Mouse (Mus musculus): ENCODE measurements at regions not wholly inside any gene's neighbourhood (a gene's known extent, or its start where the extent isn't known, plus 50 kb on each side); places are given as distances from the start of the nearest gene placed in this dataset.
"Not testable (repeated sequence)": the region's sequence is repeated elsewhere in the genome, so short reads cannot be mapped to it uniquely, and the experiment has no call there.

DNA sequence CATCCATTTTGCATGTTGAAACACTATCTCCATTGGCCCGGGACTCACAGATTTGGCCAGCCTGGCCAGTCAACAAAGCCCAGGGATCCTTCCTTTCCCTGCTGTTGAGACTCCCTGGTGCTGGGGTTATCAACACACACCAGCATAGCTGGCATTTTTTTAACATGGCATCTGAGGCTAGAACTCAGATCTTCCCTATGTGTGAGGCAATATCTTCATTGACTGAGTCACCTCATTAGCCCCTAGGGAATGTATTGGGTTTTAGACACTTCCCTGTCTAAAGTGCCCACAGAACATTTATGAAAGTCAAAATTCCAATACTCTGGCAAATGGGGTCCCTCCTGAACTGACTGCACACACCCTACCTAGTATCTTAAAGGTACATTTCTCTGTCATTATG lies 306.8 kb upstream of the Rgma start:
- no peaks in the 10 kb centered on the region for H3K27me3 ChIP-seq (ENCODE audit: control insufficient read depth in 1 of 2, insufficient read depth in 2 of 2, low read length in 2 of 2)
- no peak overlapping the region for H3K4me3 ChIP-seq (ENCODE audit: control insufficient read depth in 1 of 2, insufficient read depth in 1 of 2, low read depth in 2 of 2, low read length in 2 of 2)
- H3K9me3 ChIP-seq (replicated peaks; ENCODE audit: insufficient read depth, low read length): no peaks in the 10 kb centered on the region
- TF ChIP-seq ZMIZ1 (IDR thresholded peaks at IDR 0.05; ENCODE audit: low read depth, low read length): no peak
- TF ChIP-seq MAZ (IDR thresholded peaks at IDR 0.05; ENCODE audit: low read depth, low read length): no peak
- TF ChIP-seq ELF1 (IDR thresholded peaks at IDR 0.05; ENCODE audit: low read depth, low read length): no peak
- no peak for TF ChIP-seq GATA1 (IDR thresholded peaks at IDR 0.05; ENCODE audit: low read depth, low read length)
- TF ChIP-seq MXI1 (IDR thresholded peaks at IDR 0.05; ENCODE audit: low read depth, low read length): no peak
- no peak for TF ChIP-seq ETS1 (IDR thresholded peaks at IDR 0.05; ENCODE audit: low read depth, low read length)
- TF ChIP-seq MYB (IDR thresholded peaks at IDR 0.05; ENCODE audit: low read depth, low read length): no peak
- TF ChIP-seq KAT2A (conservative IDR thresholded peaks at IDR 0.05; ENCODE audit: low read depth, low read length): no peak
- TF ChIP-seq POLR2A (IDR thresholded peaks at IDR 0.05; ENCODE audit: control insufficient read depth in 1 of 2, insufficient read depth in 1 of 2, low read depth in 1 of 2, low read length in 2 of 2, poor library complexity in 1 of 2): no peak
- TF ChIP-seq TCF12 (IDR thresholded peaks at IDR 0.05; ENCODE audit: low read depth, low read length): no peak
- no peaks in the 10 kb centered on the region for H3K79me2 ChIP-seq (ENCODE audit: control insufficient read depth, insufficient read depth, low read length, poor library complexity)
- H3K4me1 ChIP-seq (ENCODE audit: control insufficient read depth in 1 of 2, insufficient read depth in 2 of 2, low read length in 2 of 2): no peaks in the 10 kb centered on the region
- H3K27ac ChIP-seq (ENCODE audit: control insufficient read depth, low read depth, low read length): no peak overlapping the region
- no peak for DNase-seq (ENCODE audit: low read depth, low spot score)
- H3K9ac ChIP-seq (ENCODE audit: control insufficient read depth, low read depth, low read length, poor library complexity, severe bottlenecking): no peak overlapping the region
- no peaks in the 10 kb centered on the region for H3K36me3 ChIP-seq (ENCODE audit: control insufficient read depth in 1 of 2, insufficient read depth in 2 of 2, low read length in 2 of 2)

DNA sequence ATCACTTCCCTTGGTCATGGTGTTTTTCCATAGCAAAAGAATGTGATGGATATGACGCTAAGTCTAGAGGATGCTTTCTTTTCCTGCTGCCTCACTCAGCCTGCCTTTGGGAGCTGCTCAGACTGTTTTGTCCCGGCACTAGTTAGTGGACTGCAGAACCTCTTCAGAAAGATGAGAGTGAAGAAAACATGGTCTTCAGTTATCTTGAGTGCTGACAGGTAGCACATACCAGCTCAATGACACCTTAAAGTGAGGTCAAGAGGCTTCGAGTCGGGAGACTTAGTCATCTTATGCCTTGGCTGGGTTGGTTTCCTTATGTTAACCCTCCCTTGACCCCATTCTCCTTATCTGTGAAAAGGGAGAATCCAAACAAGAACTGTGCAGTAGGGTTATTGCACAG lies 306.0 kb upstream of the Rgma start:
- H3K36me3 ChIP-seq (ENCODE audit: control insufficient read depth in 1 of 2, insufficient read depth in 2 of 2, low read length in 2 of 2): no peaks in the 10 kb centered on the region
- H3K4me1 ChIP-seq (ENCODE audit: control insufficient read depth in 1 of 2, insufficient read depth in 2 of 2, low read length in 2 of 2): no peaks in the 10 kb centered on the region
- DNase-seq (ENCODE audit: low read depth, low spot score): no peak
- H3K4me3 ChIP-seq (ENCODE audit: control insufficient read depth in 1 of 2, insufficient read depth in 1 of 2, low read depth in 2 of 2, low read length in 2 of 2): no peak overlapping the region
- H3K27ac ChIP-seq (ENCODE audit: control insufficient read depth, low read depth, low read length): no peak overlapping the region
- TF ChIP-seq CHD1 (IDR thresholded peaks at IDR 0.05; ENCODE audit: low read depth, low read length) (no peak), UBTF (IDR thresholded peaks at IDR 0.05; ENCODE audit: borderline replicate concordance, insufficient read depth, low read depth, low read length) (no peak), POLR2AphosphoS5 (IDR thresholded peaks at IDR 0.05; ENCODE audit: borderline replicate concordance, low read depth, low read length) (no peak), ZNF384 (IDR thresholded peaks at IDR 0.05; ENCODE audit: low read depth, low read length) (no peak), MXI1 (IDR thresholded peaks at IDR 0.05; ENCODE audit: low read depth, low read length) (no peak), SIN3A (IDR thresholded peaks at IDR 0.05; ENCODE audit: low read length) (no peak), CHD2 (IDR thresholded peaks at IDR 0.05; ENCODE audit: low read length) (no peak), CTCF (IDR thresholded peaks at IDR 0.05 in 2 of 3, conservative IDR thresholded peaks at IDR 0.05 in 1 of 3; ENCODE audit: control insufficient read depth in 1 of 3, insufficient read depth in 1 of 3, low read depth in 2 of 3, low read length in 3 of 3, poor library complexity in 1 of 3, severe bottlenecking in 1 of 3) (no peak), TAL1 (IDR thresholded peaks at IDR 0.05; ENCODE audit: low read length) (no peak), GABPA (IDR thresholded peaks at IDR 0.05; ENCODE audit: low read depth, low read length) (no peak)
- H3K27me3 ChIP-seq (ENCODE audit: control insufficient read depth in 1 of 2, insufficient read depth in 2 of 2, low read length in 2 of 2): no peaks in the 10 kb centered on the region
- H3K9me3 ChIP-seq (replicated peaks; ENCODE audit: insufficient read depth, low read length): no peaks in the 10 kb centered on the region
- H3K9ac ChIP-seq (ENCODE audit: control insufficient read depth, low read depth, low read length, poor library complexity, severe bottlenecking): no peak overlapping the region
- H3K79me2 ChIP-seq (ENCODE audit: control insufficient read depth, insufficient read depth, low read length, poor library complexity): no peaks in the 10 kb centered on the region

DNA sequence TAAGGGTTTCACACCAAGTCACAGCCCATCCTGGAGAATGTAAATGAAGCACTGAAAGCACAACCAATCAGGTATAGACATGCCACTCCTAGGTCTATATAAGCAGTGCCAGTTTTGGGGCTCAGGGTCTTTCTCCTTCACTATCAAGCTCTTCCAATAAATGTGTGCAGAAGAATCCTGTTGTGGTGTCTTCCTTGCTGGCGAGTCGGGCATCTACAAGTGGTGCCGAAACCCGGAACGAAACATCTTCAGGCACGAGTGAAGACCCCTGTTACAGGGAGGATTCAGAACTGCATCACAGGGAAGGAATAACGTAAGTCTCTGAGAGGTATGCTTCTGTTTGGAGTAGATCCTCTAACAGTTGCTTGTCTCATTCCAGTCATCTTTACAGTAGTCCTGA lies 299.9 kb upstream of the Rgma start:
- H3K79me2 ChIP-seq (ENCODE audit: control insufficient read depth, insufficient read depth, low read length, poor library complexity); H3K9me3 ChIP-seq (replicated peaks; ENCODE audit: insufficient read depth, low read length); H3K4me3 ChIP-seq (ENCODE audit: control insufficient read depth in 1 of 2, insufficient read depth in 1 of 2, low read depth in 2 of 2, low read length in 2 of 2); H3K27ac ChIP-seq (ENCODE audit: control insufficient read depth, low read depth, low read length); H3K4me1 ChIP-seq (ENCODE audit: control insufficient read depth in 1 of 2, insufficient read depth in 2 of 2, low read length in 2 of 2); H3K36me3 ChIP-seq (ENCODE audit: control insufficient read depth in 1 of 2, insufficient read depth in 2 of 2, low read length in 2 of 2); H3K9ac ChIP-seq (ENCODE audit: control insufficient read depth, low read depth, low read length, poor library complexity, severe bottlenecking); DNase-seq (ENCODE audit: low read depth, low spot score); H3K27me3 ChIP-seq (ENCODE audit: control insufficient read depth in 1 of 2, insufficient read depth in 2 of 2, low read length in 2 of 2): not testable (repeated sequence)

Measured in MEL (cell line).